Mouse (Mus musculus): ENCODE results near the gene Tmem82. TPM values are rescaled to one million over a fixed set of nuclear protein-coding genes. Genes with fewer than 3 reads are reported as not detected.

Tmem82 gene
- total and polyA plus RNA-seq, 2 experiments from 2014 or later: 1.5 to 1.6 TPM

DNA sequence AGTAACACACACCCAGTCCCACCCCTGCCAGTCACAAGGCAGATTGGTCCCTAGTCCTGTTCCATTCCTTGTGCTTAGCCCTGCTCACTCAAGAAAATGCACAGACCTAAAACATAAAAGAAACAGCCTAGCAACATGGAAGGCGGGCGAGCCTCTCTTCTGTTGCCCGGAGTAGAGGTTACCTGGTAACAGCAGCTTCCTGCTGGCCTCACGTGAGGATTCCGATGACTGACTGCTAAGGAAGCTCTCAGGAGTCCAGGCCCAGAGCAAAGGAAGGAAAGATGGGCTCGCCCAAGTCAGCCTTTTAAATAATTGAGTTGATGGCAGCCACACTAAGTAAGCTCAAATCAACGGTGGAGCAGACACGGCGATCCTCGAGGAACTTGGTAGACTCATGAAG lies 33.5 kb upstream of the Tmem82 start:
- H3K9ac ChIP-seq (replicated peaks; ENCODE audit: low read length): no peak overlapping the region
- H3K36me3 ChIP-seq (ENCODE audit: insufficient read depth, low read length): no peaks in the 10 kb centered on the region
- no peaks in the 10 kb centered on the region for H3K27me3 ChIP-seq (ENCODE audit: insufficient read depth, low read length)
- H3K9me3 ChIP-seq (ENCODE audit: low read length): no peaks in the 10 kb centered on the region
- DNase-seq (ENCODE audit: low spot score) (no peak), ATAC-seq (no peak)
- peaks cover 8% of the 10 kb centered on the region for H3K4me1 ChIP-seq (ENCODE audit: insufficient read depth, low read length)
- H3K4me3 ChIP-seq (ENCODE audit: low read length): no peak overlapping the region
- WGBS: 65% methylated on average over 10 of the region's 10 CpGs
- H3K27ac ChIP-seq: no peak overlapping the region; the same call in 1 of the 2 replicates
- no peak overlapping the region for H3K4me2 ChIP-seq (ENCODE audit: low read depth, low read length)
- no peak for TF ChIP-seq CTCF (IDR thresholded peaks at IDR 0.05; ENCODE audit: low read depth)

DNA sequence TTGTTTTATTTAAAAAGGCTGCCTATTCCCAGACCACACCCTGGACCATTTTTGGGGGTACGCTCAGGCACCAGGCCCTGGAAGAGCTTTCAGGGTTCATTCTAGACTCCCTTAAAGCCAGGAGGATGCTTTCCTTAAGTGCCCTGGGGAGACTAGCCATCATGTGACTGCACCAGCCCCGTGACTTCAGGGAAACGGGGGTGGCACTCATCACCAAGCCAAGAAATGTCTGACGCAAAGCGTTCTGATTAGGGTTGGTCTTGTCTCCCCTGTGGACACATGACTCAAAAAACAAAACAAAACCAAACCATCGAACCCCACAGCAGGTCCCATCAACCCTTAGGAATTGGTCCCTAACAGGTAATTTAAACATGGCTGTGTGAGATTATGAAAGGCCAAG lies 32.9 kb upstream of the Tmem82 start:
- 71% methylated on average over 6 of the region's 6 CpGs for WGBS
- Histone ChIP-seq H3K27ac (no peak overlapping the region), H3K4me1 (ENCODE audit: insufficient read depth, low read length) (peaks cover 8% of the 10 kb centered on the region), H3K9ac (replicated peaks; ENCODE audit: low read length) (no peak overlapping the region), H3K4me2 (ENCODE audit: low read depth, low read length) (no peak overlapping the region), H3K4me3 (ENCODE audit: low read length) (no peak overlapping the region), H3K36me3 (ENCODE audit: insufficient read depth, low read length) (no peaks in the 10 kb centered on the region), H3K9me3 (ENCODE audit: low read length) (no peaks in the 10 kb centered on the region), H3K27me3 (ENCODE audit: insufficient read depth, low read length) (no peaks in the 10 kb centered on the region)
- no peak for TF ChIP-seq CTCF (IDR thresholded peaks at IDR 0.05; ENCODE audit: low read depth)
- DNase-seq (ENCODE audit: low spot score) (no peak), ATAC-seq (no peak)

DNA sequence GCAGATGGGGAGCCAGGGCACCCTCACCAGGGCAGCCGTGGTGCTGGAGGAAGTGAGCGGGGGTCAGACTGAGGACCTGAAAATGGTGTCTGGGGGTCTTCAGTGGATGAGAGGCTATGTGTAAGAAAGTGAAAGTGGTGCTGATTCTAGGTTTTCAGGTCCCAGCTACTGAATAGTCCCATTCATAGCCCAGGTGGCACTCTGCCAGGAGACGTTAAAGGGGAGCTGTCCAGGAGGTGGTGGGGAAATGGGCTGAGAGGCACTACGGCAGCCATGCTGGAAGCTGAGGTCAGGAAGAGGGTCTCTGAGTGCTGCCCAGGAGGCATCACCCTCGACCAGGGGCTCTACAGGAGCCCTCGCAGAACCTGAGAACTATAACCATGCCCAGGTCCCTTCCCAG lies 30.8 kb upstream of the Tmem82 start:
- no peak overlapping the region for H3K4me3 ChIP-seq (ENCODE audit: low read length)
- DNase-seq (ENCODE audit: low spot score) (peak; percentile 73), ATAC-seq (no peak)
- no peaks in the 10 kb centered on the region for H3K36me3 ChIP-seq (ENCODE audit: insufficient read depth, low read length)
- 67% methylated on average over 6 of the region's 6 CpGs for WGBS
- no peaks in the 10 kb centered on the region for H3K27me3 ChIP-seq (ENCODE audit: insufficient read depth, low read length)
- H3K4me2 ChIP-seq (ENCODE audit: low read depth, low read length): no peak overlapping the region
- peaks cover 6% of the 10 kb centered on the region for H3K4me1 ChIP-seq (ENCODE audit: insufficient read depth, low read length)
- no peak for TF ChIP-seq CTCF (IDR thresholded peaks at IDR 0.05; ENCODE audit: low read depth)
- no peaks in the 10 kb centered on the region for H3K9me3 ChIP-seq (ENCODE audit: low read length)
- H3K27ac ChIP-seq: peak overlapping the region; percentile 65
- H3K9ac ChIP-seq (replicated peaks; ENCODE audit: low read length): 0 out of 2 replicates have a peak overlapping the region, but pooled peaks have one; percentile 9

DNA sequence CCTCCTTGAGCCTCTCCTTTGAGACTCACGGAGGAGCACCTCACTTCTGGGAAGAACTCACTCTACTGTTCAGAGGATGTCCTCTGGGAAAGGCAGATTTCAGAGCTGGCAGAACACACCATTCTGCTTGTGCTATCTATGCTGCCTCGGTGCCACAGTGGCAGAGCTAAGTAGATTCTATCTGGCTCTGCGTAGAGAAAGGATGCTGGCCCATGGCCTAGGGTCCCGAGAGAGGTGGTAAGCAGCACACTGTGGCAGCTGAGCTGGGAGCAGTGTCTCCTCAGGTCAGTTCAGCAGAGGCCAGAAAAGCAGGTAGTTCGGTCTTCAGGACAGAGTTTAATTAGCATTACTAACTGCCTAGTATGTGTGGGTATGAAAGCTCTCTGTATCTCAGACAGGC lies 29.8 kb upstream of the Tmem82 start:
- no peaks in the 10 kb centered on the region for H3K27me3 ChIP-seq (ENCODE audit: insufficient read depth, low read length)
- no peaks in the 10 kb centered on the region for H3K36me3 ChIP-seq (ENCODE audit: insufficient read depth, low read length)
- no peak overlapping the region for H3K4me2 ChIP-seq (ENCODE audit: low read depth, low read length)
- 62% methylated on average over 5 of the region's 5 CpGs for WGBS
- peak overlapping the region; percentile 65; the same call in 1 of the 2 replicates for H3K27ac ChIP-seq
- DNase-seq (ENCODE audit: low spot score) (no peak), ATAC-seq (no peak)
- H3K9ac ChIP-seq (replicated peaks; ENCODE audit: low read length): no peak overlapping the region
- no peak for TF ChIP-seq CTCF (IDR thresholded peaks at IDR 0.05; ENCODE audit: low read depth)
- peaks cover 14% of the 10 kb centered on the region for H3K4me1 ChIP-seq (ENCODE audit: insufficient read depth, low read length)
- H3K4me3 ChIP-seq (ENCODE audit: low read length): no peak overlapping the region
- H3K9me3 ChIP-seq (ENCODE audit: low read length): no peaks in the 10 kb centered on the region

DNA sequence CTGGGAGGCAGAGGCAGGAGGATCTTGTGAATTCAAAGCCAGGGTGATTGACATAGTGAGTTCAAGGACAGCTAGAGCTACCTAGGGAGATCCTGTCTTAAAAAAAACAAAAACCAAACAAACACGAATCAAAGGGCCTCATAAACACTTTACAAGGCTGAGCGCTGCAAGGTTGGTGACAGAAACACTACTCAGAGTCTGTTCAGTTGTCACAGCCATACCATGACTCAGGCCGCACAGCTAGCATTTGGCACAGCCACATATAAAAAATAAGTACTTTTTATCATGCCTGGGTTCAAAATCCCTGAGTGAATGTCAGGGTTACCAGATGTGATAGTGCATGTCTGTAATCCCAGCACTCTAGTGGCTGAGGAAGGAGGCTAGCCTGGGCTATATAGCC lies 28.8 kb upstream of the Tmem82 start:
- 97% methylated on average over 3 of the region's 3 CpGs for WGBS
- DNase-seq (ENCODE audit: low spot score) (no peak), ATAC-seq (no peak)
- no peak overlapping the region for H3K27ac ChIP-seq
- H3K4me2 ChIP-seq (ENCODE audit: low read depth, low read length): no peak overlapping the region
- peaks cover 3% of the 10 kb centered on the region; the same call in 1 of the 2 replicates for H3K36me3 ChIP-seq (ENCODE audit: insufficient read depth, low read length)
- no peak for TF ChIP-seq CTCF (IDR thresholded peaks at IDR 0.05; ENCODE audit: low read depth)
- no peak overlapping the region for H3K4me3 ChIP-seq (ENCODE audit: low read length)
- H3K9me3 ChIP-seq (ENCODE audit: low read length): no peaks in the 10 kb centered on the region
- H3K27me3 ChIP-seq (ENCODE audit: insufficient read depth, low read length): no peaks in the 10 kb centered on the region
- H3K9ac ChIP-seq (replicated peaks; ENCODE audit: low read length): no peak overlapping the region
- H3K4me1 ChIP-seq (ENCODE audit: insufficient read depth, low read length): peaks cover 22% of the 10 kb centered on the region

DNA sequence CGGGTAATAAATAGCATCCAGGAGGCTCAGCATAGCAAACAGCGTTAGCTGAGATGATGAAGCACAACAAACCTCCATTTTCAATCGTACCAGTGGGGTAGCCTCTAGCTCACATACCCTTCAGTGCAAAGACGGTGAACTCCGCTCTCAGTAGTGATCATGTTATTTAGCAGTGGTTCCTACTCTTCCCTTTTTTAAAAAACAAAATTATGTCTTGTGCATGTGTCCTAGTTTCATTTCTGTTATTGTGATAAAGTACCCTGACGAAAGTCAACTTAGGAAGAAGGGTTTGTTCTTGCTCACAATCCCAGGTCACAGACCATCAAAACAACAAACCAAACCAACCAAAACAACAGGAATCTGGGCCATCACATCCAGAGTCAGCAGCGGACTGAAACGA lies 27.6 kb upstream of the Tmem82 start:
- ATAC-seq: no peak
- Histone ChIP-seq H3K4me2 (ENCODE audit: low read depth, low read length) (no peak overlapping the region), H3K36me3 (ENCODE audit: insufficient read depth, low read length) (peaks cover 7% of the 10 kb centered on the region; the same call in 1 of the 2 replicates), H3K4me1 (ENCODE audit: insufficient read depth, low read length) (peaks cover 22% of the 10 kb centered on the region), H3K4me3 (ENCODE audit: low read length) (no peak overlapping the region), H3K9me3 (ENCODE audit: low read length) (no peaks in the 10 kb centered on the region), H3K27ac (no peak overlapping the region), H3K9ac (replicated peaks; ENCODE audit: low read length) (no peak overlapping the region), H3K27me3 (ENCODE audit: insufficient read depth, low read length) (no peaks in the 10 kb centered on the region)
- 94% methylated on average over 8 of the region's 8 CpGs for WGBS
- no peak for DNase-seq (ENCODE audit: low spot score)
- TF ChIP-seq CTCF (IDR thresholded peaks at IDR 0.05; ENCODE audit: low read depth): no peak

DNA sequence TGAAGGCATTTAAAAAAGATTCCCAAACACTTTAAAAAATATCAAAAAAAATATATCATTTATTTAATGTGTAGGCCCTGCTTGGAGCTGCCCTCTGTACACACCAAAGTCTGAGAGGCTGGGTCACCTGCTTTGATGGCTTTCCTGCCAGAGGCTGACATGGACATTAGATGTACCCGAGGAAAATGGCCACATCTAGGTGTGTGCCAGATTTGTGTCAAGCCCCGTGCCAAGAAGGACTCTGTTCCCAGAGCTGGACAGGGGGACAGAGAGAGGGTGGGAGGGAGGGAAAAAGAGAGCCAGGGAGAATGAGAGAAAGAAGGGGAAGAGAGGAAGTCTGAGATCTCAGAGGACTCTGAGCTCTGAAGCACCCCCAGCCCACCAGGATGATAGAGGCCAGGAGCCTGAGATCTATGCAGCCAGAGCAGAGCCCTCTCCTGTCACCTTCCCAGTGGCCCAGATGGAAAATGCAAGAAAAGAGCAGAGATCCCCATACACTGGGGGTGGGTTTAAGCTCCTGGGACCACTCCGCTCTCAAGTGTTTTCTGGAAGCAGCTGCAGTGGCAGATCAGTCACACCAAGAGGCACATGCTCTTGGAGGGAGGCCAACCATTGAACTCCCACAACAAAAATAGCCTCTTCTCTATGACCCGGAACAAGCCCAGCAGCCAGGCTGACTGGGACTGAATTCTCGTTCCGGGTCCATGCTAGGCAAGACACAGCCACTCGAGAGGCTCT lies 24.9 kb upstream of the Tmem82 start:
- 16% methylated on average over 7 of the region's 7 CpGs for WGBS
- peak; percentile 90 for DNase-seq (ENCODE audit: low spot score)
- H3K36me3 ChIP-seq (ENCODE audit: insufficient read depth, low read length): peaks cover 11% of the 10 kb centered on the region
- H3K27ac ChIP-seq: peak overlapping the region; percentile 80
- no peak overlapping the region for H3K9ac ChIP-seq (replicated peaks; ENCODE audit: low read length)
- TF ChIP-seq CTCF (IDR thresholded peaks at IDR 0.05; ENCODE audit: low read depth): no peak; the same call in 1 of the 2 replicates
- H3K9me3 ChIP-seq (ENCODE audit: low read length): no peaks in the 10 kb centered on the region
- no peak overlapping the region for H3K4me2 ChIP-seq (ENCODE audit: low read depth, low read length)
- H3K4me3 ChIP-seq (ENCODE audit: low read length): no peak overlapping the region
- H3K4me1 ChIP-seq (ENCODE audit: insufficient read depth, low read length): peaks cover 19% of the 10 kb centered on the region; the same call in 1 of the 2 replicates
- H3K27me3 ChIP-seq (ENCODE audit: insufficient read depth, low read length): no peaks in the 10 kb centered on the region
- peak; percentile 91 for ATAC-seq

All from hindbrain, postnatal 0 days (tissue).